Mouse (Mus musculus): ENCODE results near the gene Izumo4.

DNA sequence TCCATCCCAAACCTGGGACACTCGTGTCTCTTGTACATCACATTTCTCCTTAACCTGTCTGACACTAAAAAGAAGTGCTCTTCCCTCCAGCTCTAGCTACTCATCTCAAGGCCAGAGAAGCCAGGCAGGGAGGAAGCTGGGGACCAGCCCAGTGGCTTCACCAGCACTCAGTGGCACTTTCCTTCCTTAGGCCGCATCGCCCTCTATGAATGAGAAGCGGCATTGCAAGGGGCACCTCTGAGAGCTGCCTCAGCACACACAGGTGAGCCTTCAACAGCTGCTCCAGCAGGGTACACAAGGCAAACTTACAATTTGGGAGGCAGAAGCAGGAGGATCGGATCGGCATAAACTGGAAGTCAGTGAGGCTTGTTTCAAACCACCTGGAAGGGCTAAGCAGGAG lies 17.8 kb upstream of the Izumo4 start:
- TF ChIP-seq EP300 (IDR thresholded peaks at IDR 0.05; ENCODE audit: low read length) (no peak), CTCF (conservative IDR thresholded peaks at IDR 0.05 in 1 of 2, IDR thresholded peaks at IDR 0.05 in 1 of 2; ENCODE audit: low read depth in 2 of 2, low read length in 2 of 2) (peak; percentile 62 to 89)

Measured in CH12.LX (cell line).